Mouse (Mus musculus): ENCODE results near the gene Bcl2. TPM values are rescaled to one million over a fixed set of nuclear protein-coding genes. Genes with fewer than 3 reads are reported as not detected.

The Bcl2 gene
- polyA plus RNA-seq, 1 experiment from 2014 or later = 5.6 TPM

DNA sequence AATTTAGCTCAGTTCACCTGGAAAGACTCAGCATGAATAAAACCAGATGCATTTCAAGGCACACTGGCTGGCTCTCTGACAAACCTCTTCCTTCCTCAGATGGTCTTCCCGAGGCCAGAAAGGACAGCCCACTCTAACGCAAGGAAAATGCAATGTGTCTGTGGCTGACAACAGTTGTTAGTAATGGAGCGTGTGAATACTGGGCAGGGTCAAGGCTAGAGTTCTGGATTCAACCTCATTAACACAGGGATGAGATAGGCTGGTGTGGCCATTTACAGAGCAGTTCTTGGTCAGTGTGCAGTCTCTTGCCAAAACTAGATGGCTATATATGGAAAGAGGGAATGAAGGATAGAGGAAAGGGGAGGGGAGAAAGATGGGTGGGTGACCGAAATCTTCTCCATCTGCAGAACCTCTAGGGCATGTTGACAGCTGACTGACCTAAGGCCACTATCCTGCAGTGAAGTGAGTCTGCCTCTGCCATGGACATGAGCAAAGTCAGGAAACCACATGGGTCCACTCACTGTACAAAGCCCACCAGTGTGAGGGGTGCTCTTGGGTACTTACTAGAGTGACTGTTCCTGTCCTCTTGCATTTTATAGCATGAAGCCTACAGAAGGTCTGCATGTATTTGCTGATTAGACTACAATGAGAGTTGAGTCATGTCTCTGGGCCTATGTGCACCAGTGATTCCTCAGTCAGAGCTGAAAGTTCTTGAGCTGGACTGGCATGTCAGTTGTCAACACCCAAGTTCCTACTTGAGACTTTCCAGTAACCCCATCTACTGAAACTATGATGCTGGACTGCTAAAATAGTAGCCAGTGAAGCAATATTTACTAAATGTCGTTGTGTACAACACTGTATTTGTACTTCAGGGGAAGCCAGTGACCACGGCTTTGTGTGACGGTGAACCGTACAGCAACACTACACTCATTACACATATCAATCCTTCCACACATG, 159.9 kb downstream of the Bcl2 start:
- Histone ChIP-seq H3K9ac (ENCODE audit: low read length) (no peak overlapping the region), H3K27me3 (ENCODE audit: control insufficient read depth, insufficient read depth, low read length) (no peaks in the 10 kb centered on the region), H3K27ac (replicated peaks) (no peak overlapping the region), H3K9me3 (ENCODE audit: control insufficient read depth, low read length) (no peaks in the 10 kb centered on the region), H3K36me3 (ENCODE audit: control insufficient read depth, insufficient read depth, low read length) (no peaks in the 10 kb centered on the region), H3K4me1 (replicated peaks; ENCODE audit: control insufficient read depth, insufficient read depth) (peaks cover 9% of the 10 kb centered on the region; the same call in 1 of the 2 replicates), H3K4me3 (ENCODE audit: low read depth, low read length) (no peak overlapping the region), H3K4me2 (replicated peaks; ENCODE audit: low read depth) (no peak overlapping the region)
- TF ChIP-seq EP300 (optimal IDR thresholded peaks at IDR 0.05) = no peak
- no peak for TF ChIP-seq CTCF (IDR thresholded peaks at IDR 0.05; ENCODE audit: low read depth)
- no peak for DNase-seq (ENCODE audit: low spot score)
- 68% methylated on average over 8 of the region's 8 CpGs for WGBS
- peak; percentile 40; the same call in 1 of the 2 replicates for ATAC-seq (ENCODE audit: low FRiP score, low TSS enrichment)

- Histone ChIP-seq H3K4me3 (ENCODE audit: low read depth, low read length) (no peak overlapping the region), H3K4me1 (replicated peaks; ENCODE audit: control insufficient read depth, insufficient read depth) (peaks cover 9% of the 10 kb centered on the region; the same call in 1 of the 2 replicates), H3K27me3 (ENCODE audit: control insufficient read depth, insufficient read depth, low read length) (no peaks in the 10 kb centered on the region), H3K9ac (ENCODE audit: low read length) (no peak overlapping the region), H3K4me2 (replicated peaks; ENCODE audit: low read depth) (no peak overlapping the region), H3K9me3 (ENCODE audit: control insufficient read depth, low read length) (no peaks in the 10 kb centered on the region), H3K36me3 (ENCODE audit: control insufficient read depth, insufficient read depth, low read length) (no peaks in the 10 kb centered on the region), H3K27ac (replicated peaks) (no peak overlapping the region)
- DNase-seq (ENCODE audit: low spot score) = no peak
- TF ChIP-seq EP300 (optimal IDR thresholded peaks at IDR 0.05) = no peak
- no peak for TF ChIP-seq CTCF (IDR thresholded peaks at IDR 0.05; ENCODE audit: low read depth)
- WGBS = 30% methylated on average over 7 of the region's 7 CpGs
- ATAC-seq (ENCODE audit: low FRiP score, low TSS enrichment) = peak; percentile 59; the same call in 1 of the 2 replicates
Measured at GRCm38 (mm10) chr1:106552856-106553255, 161.2 kb downstream of the Bcl2 start.

GRCm38 (mm10) chr1:106550580-106550979, 163.5 kb downstream of the Bcl2 start:
- Histone ChIP-seq H3K27me3 (ENCODE audit: control insufficient read depth, insufficient read depth, low read length) (no peaks in the 10 kb centered on the region), H3K4me1 (replicated peaks; ENCODE audit: control insufficient read depth, insufficient read depth) (peaks cover 9% of the 10 kb centered on the region; the same call in 1 of the 2 replicates), H3K4me2 (replicated peaks; ENCODE audit: low read depth) (no peak overlapping the region), H3K9me3 (ENCODE audit: control insufficient read depth, low read length) (no peaks in the 10 kb centered on the region), H3K27ac (replicated peaks) (no peak overlapping the region), H3K4me3 (ENCODE audit: low read depth, low read length) (no peak overlapping the region), H3K9ac (ENCODE audit: low read length) (no peak overlapping the region), H3K36me3 (ENCODE audit: control insufficient read depth, insufficient read depth, low read length) (no peaks in the 10 kb centered on the region)
- peak; percentile 36 for TF ChIP-seq CTCF (IDR thresholded peaks at IDR 0.05; ENCODE audit: low read depth)
- TF ChIP-seq EP300 (optimal IDR thresholded peaks at IDR 0.05) = no peak
- DNase-seq (ENCODE audit: low spot score) (no peak), ATAC-seq (ENCODE audit: low FRiP score, low TSS enrichment) (no peak)
- 74% methylated on average over 3 of the region's 3 CpGs for WGBS

GRCm38 (mm10) chr1:106549025-106549424, 165.0 kb downstream of the Bcl2 start:
- peaks cover 7% of the 10 kb centered on the region; the same call in 1 of the 2 replicates for H3K4me1 ChIP-seq (replicated peaks; ENCODE audit: control insufficient read depth, insufficient read depth)
- DNase-seq (ENCODE audit: low spot score) (no peak), ATAC-seq (ENCODE audit: low FRiP score, low TSS enrichment) (no peak)
- H3K27ac ChIP-seq (replicated peaks) = no peak overlapping the region; the same call in 1 of the 2 replicates
- no peaks in the 10 kb centered on the region for H3K36me3 ChIP-seq (ENCODE audit: control insufficient read depth, insufficient read depth, low read length)
- WGBS = 79% methylated on average over 5 of the region's 5 CpGs
- H3K9me3 ChIP-seq (ENCODE audit: control insufficient read depth, low read length) = no peaks in the 10 kb centered on the region
- H3K4me2 ChIP-seq (replicated peaks; ENCODE audit: low read depth) = no peak overlapping the region
- no peak for TF ChIP-seq CTCF (IDR thresholded peaks at IDR 0.05; ENCODE audit: low read depth)
- TF ChIP-seq EP300 (optimal IDR thresholded peaks at IDR 0.05) = no peak
- no peak overlapping the region for H3K4me3 ChIP-seq (ENCODE audit: low read depth, low read length)
- H3K27me3 ChIP-seq (ENCODE audit: control insufficient read depth, insufficient read depth, low read length) = no peaks in the 10 kb centered on the region
- no peak overlapping the region for H3K9ac ChIP-seq (ENCODE audit: low read length)

DNA sequence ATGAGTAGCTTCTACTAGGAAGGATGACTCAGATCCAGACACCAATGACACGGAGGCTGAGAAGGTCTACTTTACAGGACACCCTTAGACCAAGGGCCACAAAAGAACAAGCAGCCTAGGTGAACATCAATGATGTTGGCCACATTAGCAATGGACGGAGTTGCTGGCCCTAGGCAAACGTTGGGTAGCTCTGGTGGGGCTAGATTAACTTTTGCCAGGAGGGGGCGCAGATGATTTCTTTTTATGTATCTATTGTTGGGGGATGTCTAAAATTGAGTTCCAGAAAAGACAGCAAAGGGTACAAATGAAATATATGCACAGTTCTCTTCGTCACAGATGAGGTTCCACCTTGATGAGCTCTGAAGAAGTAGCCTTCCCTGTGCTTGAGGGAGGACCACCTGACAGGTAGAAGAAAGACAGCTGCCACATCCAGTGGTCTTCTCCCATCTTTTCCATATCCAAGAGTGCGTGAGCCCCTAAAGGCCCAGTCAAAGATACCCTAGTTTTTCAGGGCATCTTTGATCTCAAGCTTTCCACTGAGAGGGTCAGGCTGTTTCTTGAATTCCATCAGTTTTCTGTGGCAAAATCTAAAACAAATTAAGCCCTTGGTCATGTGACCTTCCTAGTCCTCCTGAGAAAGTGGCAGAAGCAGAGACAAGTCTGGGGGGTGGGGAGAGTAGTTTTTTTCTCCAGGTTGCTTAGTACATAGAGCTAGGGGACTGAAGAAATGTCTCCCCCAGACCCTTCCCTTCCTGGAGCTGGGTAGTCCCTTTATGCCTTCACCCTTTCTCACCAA, 169.1 kb downstream of the Bcl2 start:
- Histone ChIP-seq H3K4me1 (replicated peaks; ENCODE audit: control insufficient read depth, insufficient read depth) (no peaks in the 10 kb centered on the region), H3K9me3 (ENCODE audit: control insufficient read depth, low read length) (no peaks in the 10 kb centered on the region), H3K27me3 (ENCODE audit: control insufficient read depth, insufficient read depth, low read length) (no peaks in the 10 kb centered on the region), H3K36me3 (ENCODE audit: control insufficient read depth, insufficient read depth, low read length) (no peaks in the 10 kb centered on the region), H3K4me2 (replicated peaks; ENCODE audit: low read depth) (no peak overlapping the region), H3K4me3 (ENCODE audit: low read depth, low read length) (no peak overlapping the region), H3K27ac (replicated peaks) (no peak overlapping the region), H3K9ac (ENCODE audit: low read length) (no peak overlapping the region)
- DNase-seq (ENCODE audit: low spot score) (peak; percentile 35), ATAC-seq (ENCODE audit: low FRiP score, low TSS enrichment) (no peak)
- peak; percentile 69 for TF ChIP-seq CTCF (IDR thresholded peaks at IDR 0.05; ENCODE audit: low read depth)
- no peak for TF ChIP-seq EP300 (optimal IDR thresholded peaks at IDR 0.05)
- 67% methylated on average over 6 of the region's 6 CpGs for WGBS

All from stomach, postnatal 0 days (tissue).